Mouse (Mus musculus): ENCODE results near the gene Pigyl. TPM values are rescaled to one million over a fixed set of nuclear protein-coding genes. Genes with fewer than 3 reads are reported as not detected.

The Pigyl gene
- 10 to 100 TPM; 34.7 to 41.3 TPM for total RNA-seq (2021)
- long read RNA-seq, experiment 1, transcript Pigyl-201 (2 exons, 695 nt): major isoform, 63 of 65 reads
- long read RNA-seq, experiment 1, partial matches to known transcripts: 2 of 65 reads
- long read RNA-seq, experiment 1, other reads (novel, unspliced or antisense): 0 of 65 reads
- long read RNA-seq, experiment 2, transcript Pigyl-201 (2 exons, 695 nt): major isoform, 72 of 75 reads
- long read RNA-seq, experiment 2, partial matches to known transcripts: 3 of 75 reads
- long read RNA-seq, experiment 2, other reads (novel, unspliced or antisense): 0 of 75 reads

DNA sequence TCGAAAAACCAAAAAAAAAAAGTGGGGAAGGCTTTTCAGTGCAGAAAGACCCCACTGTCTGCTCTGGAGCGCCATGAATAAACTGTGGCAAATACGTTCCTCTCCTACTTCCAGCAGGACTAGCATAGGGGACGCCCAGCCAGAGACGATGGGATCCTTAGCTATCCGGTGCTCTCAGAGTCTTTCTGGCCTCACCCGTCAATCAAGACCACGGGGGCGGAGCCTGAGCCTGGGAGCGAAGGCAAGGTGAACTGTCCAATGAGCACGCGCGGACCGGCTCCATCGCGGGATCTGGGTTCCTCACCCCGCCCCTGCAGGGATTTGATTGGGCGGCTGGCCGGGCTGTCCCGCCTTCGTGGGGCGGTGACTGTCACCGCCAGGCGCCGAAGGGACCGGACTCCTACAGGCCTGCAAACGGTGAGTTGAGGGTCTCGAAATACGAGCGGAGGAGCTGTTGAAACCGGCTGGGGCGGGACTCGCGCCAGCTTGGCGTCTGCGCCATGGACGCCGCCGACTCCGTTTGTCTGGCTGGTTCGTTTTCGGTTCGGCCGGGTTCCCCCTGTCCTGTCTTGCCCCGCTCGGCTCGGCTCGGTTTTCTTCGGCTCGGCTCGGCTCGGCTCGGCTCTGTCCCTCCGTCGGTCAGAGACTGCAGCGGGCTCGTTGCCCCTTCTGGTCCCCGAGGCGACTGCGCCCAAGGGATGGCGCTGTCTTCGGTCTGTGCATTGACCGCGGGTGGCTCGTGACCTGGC is at the start of gene Pigyl:
TSS of gene Pigyl (plus strand) at position 350 of the 749 bp plus-strand sequence.
- TF ChIP-seq CTCF (IDR thresholded peaks at IDR 0.05): peak; percentile 22; the same call in 1 of the 2 replicates
- Histone ChIP-seq H3K4me3 (peak within 1 kb of the TSS; percentile 88), H3K27ac (peak within 1 kb of the TSS; percentile 96)
- DNase-seq: peak; percentile 100
- intact Hi-C loops (cut with DNase I): loop anchor here (5.0 to 10.0 kb wide), 3 partner anchors 39 to 152 kb away; partner anchors contain the start of genes Ccdc151, Elof1, Prkcsh and Zfp809

DNA sequence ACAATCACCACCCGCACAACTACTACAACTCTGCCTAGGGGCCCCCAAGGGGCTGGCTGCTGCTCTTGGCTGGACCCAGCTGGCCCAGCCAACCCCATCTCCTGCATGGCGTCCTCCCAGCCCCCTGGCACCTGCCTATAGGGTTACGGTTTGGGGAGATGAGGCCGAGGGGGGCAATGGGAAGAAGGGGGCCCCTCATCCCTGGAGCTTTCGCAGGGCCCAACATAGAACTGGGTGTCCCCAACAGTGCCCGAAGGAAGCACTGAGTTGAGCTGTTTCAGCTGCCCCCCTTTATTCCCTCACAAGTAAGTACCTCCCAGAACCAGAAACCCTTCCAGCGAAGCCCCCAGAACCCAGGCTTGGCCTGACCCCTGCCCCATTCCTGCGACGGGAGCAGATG is 48.5 kb upstream of the Pigyl start:
- no peak for DNase-seq
- TF ChIP-seq CTCF (IDR thresholded peaks at IDR 0.05): no peak
- intact Hi-C loops (cut with DNase I): no loop called here
- Histone ChIP-seq H3K4me3 (no peak overlapping the region), H3K27ac (no peak overlapping the region)

DNA sequence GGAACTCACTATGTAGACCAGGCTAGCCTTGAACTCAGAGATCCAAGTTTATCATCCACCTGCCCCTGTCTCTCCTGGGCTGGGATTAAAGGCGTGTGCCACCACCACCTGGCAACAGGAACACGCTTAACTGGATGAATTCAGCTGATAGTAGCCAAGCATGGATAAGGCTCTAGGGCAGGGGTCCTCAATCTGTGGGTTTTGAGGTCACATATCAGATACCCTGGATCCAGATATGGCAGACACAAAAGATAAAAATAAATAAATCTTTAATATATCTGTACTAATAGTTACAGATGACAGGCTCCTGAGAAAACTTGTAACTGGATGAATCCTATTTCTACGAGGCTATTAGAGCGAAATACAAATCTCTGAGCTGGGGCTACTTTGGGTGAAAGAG is 41.0 kb upstream of the Pigyl start:
- intact Hi-C loops (cut with DNase I): loop anchor here (2.0 to 5.0 kb wide), 2 partner anchors 42 to 45 kb away; partner anchors contain the start of genes Gm49318, Pigyl and Zfp653
- Histone ChIP-seq H3K27ac (no peak overlapping the region), H3K4me3 (peak overlapping the region; percentile 85)
- no peak for DNase-seq
- no peak for TF ChIP-seq CTCF (IDR thresholded peaks at IDR 0.05)

DNA sequence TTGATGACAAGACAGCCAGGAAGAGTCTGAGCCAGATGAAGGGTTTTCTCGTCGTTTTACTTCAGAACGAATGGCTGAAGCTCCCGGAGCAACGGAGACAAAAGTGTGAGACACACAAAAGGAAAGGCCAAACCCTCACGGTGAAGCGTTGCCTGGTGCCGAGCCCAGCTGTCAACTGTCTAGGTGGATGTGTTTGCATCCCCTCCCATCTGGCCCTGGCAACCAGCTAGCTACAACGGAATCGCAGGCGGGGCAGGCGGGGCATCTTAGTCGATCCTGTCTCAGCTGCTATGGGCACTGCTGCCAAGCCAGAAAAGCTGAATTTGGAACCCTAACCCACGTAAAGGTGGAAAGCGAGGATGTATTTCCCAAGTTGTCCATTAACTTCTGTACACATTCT is 40.6 kb upstream of the Pigyl start:
- no peak for TF ChIP-seq CTCF (IDR thresholded peaks at IDR 0.05)
- H3K4me3 ChIP-seq: peak overlapping the region; percentile 85
- intact Hi-C loops (cut with DNase I): loop anchor here (2.0 to 5.0 kb wide), 2 partner anchors 41 to 45 kb away; partner anchors contain the start of genes Gm49318, Pigyl and Zfp653
- no peak for DNase-seq
- H3K27ac ChIP-seq: peak overlapping the region; percentile 89; the same call in 1 of the 2 replicates

DNA sequence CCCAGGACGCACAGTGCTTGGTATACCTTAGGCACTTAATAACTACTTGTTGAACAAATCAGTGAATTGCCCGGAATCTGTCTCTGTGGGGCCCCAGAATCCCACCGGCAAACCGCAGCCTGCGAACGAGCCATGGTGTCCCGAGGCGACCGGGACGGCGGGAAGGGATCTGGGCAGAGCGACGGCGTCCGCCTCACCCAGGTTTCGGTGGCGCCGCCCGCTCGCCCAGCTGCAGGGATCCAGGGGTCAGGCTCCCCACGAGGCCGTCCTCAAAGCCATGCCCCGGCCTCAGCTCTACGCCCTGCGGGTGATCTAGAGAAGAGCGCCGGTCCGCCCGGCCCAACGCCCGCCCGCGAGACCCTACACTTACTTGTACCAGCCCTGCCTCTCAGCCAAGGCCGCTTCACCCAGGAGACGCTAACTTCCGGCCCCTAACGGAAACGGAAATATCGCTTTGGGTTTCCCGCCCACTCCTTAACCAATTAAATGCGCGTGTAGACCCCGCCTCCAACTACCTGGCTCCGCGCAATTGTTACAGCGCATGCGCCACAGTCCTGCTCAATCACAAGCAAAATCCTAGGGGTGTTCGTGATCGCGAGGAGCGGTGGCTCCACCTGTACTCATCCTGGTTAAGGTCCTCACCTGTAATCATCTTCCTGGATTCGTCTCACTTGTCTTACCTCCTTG is 39.8 kb upstream of the Pigyl start, which contains the start of gene Elof1:
TSS of gene Elof1 (minus strand) at position 433 of the 687 bp plus-strand sequence.
- Histone ChIP-seq H3K27ac (peak within 1 kb of the TSS; percentile 89), H3K4me3 (peak within 1 kb of the TSS; percentile 85)
- peak; percentile 94 for DNase-seq
- intact Hi-C loops (cut with DNase I): loop anchor here (2.0 to 5.0 kb wide), 2 partner anchors 40 to 46 kb away; partner anchors contain the start of genes Gm49318, Pigyl and Zfp653
- TF ChIP-seq CTCF (IDR thresholded peaks at IDR 0.05): no peak

DNA sequence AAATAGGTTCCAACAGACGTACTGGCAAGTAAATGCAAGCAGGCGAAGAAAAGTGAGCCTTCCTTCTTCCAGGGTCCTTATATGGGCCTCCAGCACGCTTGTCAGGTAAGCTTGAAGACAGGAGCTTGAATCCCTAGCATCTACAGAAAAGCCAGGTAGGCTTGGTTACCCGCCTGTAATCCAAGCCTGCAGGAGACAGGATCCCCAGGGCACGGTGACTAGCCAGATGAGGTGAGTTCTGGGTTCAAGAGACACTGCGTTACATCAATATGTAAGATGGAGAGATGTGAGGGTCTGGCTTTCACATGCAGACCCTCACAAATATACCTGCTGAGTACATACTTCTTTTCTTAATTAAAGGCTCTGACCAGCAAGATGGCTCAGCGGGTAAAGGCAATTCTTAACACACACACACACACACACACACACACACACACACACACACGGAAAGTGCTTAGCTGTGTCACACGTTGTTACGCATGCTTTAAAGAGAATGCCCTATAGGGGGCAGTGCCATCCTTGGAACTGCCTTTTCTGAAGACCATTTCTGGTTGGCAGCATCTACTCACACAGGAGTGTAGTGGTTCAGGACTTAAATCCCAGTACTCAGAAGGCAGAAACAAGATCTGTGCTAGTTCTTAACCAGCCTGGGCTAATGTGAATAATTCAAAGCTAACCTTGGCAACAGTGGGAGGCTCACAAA is 38.7 kb upstream of the Pigyl start:
- peak; percentile 41 for DNase-seq
- TF ChIP-seq CTCF (IDR thresholded peaks at IDR 0.05): peak; percentile 43
- H3K4me3 ChIP-seq: peak overlapping the region; percentile 85
- intact Hi-C loops (cut with DNase I): loop anchor here (2.0 to 5.0 kb wide), 2 partner anchors 39 to 47 kb away; partner anchors contain the start of genes Gm49318, Pigyl and Zfp653
- peak overlapping the region; percentile 89; the same call in 1 of the 2 replicates for H3K27ac ChIP-seq

DNA sequence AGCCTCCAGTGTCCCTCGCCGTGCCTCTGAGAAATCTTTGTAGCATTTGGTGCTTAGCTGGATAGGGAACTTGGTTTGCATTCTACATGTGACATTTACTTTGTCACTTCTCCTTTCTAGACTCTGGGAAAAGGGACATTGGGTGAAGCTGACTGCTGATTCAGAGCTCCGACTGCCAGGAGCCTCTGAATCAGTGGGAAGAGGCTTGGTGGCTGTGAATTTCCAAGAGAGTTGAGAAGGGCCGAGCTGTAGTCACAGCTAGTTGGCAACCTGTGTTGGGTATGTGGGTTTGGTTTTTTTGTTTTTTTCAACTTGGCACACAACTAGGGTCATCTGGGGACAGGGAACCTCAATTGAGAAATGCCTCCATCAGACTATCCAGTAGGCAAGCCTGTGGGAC is 37.1 kb upstream of the Pigyl start:
- H3K4me3 ChIP-seq: no peak overlapping the region
- intact Hi-C loops (cut with DNase I): loop anchor here (5.0 kb wide), 1 partner anchor 38 kb away; the partner anchor contains the start of gene Pigyl
- TF ChIP-seq CTCF (IDR thresholded peaks at IDR 0.05): no peak
- no peak overlapping the region for H3K27ac ChIP-seq
- DNase-seq: no peak

DNA sequence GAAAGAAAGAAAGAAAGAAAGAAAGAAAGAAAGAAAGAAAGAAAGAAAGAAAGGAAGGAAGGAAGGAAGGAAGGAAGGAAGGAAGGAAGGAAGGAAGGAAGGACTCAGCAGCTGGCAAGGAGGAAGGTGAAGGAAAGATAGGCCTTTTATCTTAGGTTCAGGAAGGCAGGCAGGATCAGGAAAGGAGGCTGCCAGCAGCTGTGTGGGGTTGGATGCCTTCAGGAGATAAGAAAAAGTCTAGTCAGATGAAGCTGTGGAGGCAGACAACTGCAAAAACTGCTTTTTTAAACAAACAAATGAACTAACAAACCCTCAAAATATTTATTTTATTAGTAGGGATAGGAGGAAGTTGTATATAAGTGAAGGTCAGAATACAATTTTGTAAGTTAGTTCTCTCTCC is 35.1 kb upstream of the Pigyl start:
- TF ChIP-seq CTCF (IDR thresholded peaks at IDR 0.05): no peak
- intact Hi-C loops (cut with DNase I): no loop called here
- no peak for DNase-seq

DNA sequence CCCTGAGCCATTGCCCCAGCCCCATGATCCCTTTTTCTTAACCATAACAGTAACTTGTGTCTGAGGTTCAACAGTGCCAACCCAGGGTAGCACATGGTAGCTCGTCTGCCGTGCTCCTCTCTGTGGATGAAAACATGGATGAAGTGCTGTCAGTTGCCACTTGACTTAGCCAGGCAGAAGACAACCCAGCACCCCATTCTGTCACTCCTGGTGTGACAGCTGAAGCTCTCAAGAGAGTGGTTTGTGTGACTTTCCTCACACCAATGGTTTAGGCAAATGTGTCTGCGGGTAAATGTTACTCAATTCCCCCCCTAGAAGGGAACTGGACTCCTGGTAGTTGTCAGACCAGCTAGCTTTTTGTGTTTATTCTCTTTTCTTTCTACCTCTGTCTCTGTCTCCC is 34.6 kb upstream of the Pigyl start:
- no peak for DNase-seq
- Histone ChIP-seq H3K4me3 (no peak overlapping the region), H3K27ac (no peak overlapping the region)
- intact Hi-C loops (cut with DNase I): no loop called here
- no peak for TF ChIP-seq CTCF (IDR thresholded peaks at IDR 0.05)

More for the DNA sequence above, 35.1 kb upstream of the Pigyl start:
- H3K4me3 ChIP-seq: no peak overlapping the region
- no peak overlapping the region for H3K27ac ChIP-seq

DNA sequence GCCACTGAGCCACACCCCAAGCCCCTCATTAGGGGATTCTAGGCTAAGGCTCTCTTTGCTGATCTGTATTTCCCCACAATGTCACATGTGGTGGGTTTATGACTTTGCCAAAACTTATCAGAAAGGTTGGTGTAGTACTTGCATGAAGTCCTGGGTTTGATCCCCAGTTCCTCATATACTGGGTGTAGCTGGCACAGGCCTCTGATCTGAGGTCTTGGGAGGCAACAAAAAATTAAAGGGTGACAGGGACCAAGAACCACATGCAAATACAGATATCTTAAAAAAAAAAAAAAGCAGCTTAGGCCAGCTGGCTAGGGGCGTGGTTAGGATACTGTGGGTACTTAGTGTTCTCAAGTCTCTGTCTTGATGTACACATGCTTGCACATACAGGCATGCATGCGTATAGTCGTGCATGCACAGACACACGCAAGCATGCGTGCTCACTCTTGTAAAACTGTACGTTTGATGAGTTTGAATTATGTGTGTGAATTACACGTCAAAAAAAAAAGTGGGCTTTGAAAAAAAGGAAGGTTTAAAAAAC is 33.5 kb upstream of the Pigyl start:
- Histone ChIP-seq H3K4me3 (no peak overlapping the region), H3K27ac (no peak overlapping the region)
- DNase-seq: no peak
- intact Hi-C loops (cut with DNase I): no loop called here
- TF ChIP-seq CTCF (IDR thresholded peaks at IDR 0.05): no peak

DNA sequence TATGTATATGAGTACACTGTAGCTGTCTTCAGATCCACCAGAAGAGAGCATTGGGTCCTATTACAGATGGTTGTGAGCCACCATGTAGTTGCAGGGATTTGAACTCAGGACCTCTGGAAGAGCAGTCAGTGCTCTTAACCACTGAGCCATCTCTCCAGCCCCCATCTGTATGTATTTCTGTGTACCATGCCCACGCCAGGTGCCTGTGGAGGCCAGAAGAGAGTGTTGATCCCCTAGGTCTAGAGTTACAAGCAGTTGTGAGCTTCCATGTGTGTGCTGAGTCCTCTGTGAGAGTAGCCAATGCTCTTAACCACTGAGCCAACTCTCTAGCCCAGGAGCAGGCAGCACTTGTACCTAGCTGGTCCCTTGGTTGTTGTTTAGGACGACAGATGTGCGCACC is 32.5 kb upstream of the Pigyl start:
- TF ChIP-seq CTCF (IDR thresholded peaks at IDR 0.05): no peak
- no peak for DNase-seq
- H3K27ac ChIP-seq: no peak overlapping the region
- H3K4me3 ChIP-seq: no peak overlapping the region
- intact Hi-C loops (cut with DNase I): no loop called here

Measured in gastrocnemius, adult 2 months (tissue).